Mouse (Mus musculus) thymus, adult 2 months (tissue): ENCODE data around the gene 1500009C09Rik. TPM values are rescaled to one million over a fixed set of nuclear protein-coding genes. Genes with fewer than 3 reads are reported as not detected.

ENCODE experiments used
- DNase-seq: peaks from one replicate; pipeline ENCODE4 v3.0.0; 2021
- H3K27ac ChIP-seq: fragments of 200-500 bp; 2 replicates; pipeline ENCODE4 v1.5.1; 2012; ENCODE audit warnings: low read length, control low read depth; ENCODE audit not compliant: control insufficient read depth, insufficient read depth
- H3K27me3 ChIP-seq: fragments of 200-500 bp; 2 replicates; pipeline ENCODE4 v1.6.1; 2012; ENCODE audit warnings: mild to moderate bottlenecking, low read length, moderate library complexity, mixed read lengths; ENCODE audit not compliant: control insufficient read depth, insufficient read depth
- H3K36me3 ChIP-seq: fragments of 200-500 bp; 2 replicates; pipeline ENCODE4 v1.6.1; 2012; ENCODE audit warnings: mild to moderate bottlenecking, low read length, moderate library complexity; ENCODE audit not compliant: control insufficient read depth, insufficient read depth
- H3K4me1 ChIP-seq: fragments of 200-500 bp; replicated peaks from 2 replicates; pipeline ENCODE4 v1.6.1; 2012; ENCODE audit warnings: low read length; ENCODE audit not compliant: control insufficient read depth, insufficient read depth
- H3K4me3 ChIP-seq: fragments of 200-500 bp; 2 replicates; pipeline ENCODE4 v1.5.1; 2012; ENCODE audit warnings: mild to moderate bottlenecking, low read length, control low read depth, moderate library complexity; ENCODE audit not compliant: control insufficient read depth, insufficient read depth
- CTCF ChIP-seq: fragments of 200-500 bp; IDR thresholded peaks from 2 replicates; pipeline ENCODE4 v1.5.1; 2012; ENCODE audit warnings: mild to moderate bottlenecking, control low read depth, low read length, moderate library complexity, borderline replicate concordance; ENCODE audit not compliant: control insufficient read depth, poor library complexity, insufficient read depth; ENCODE audit errors: extremely low read depth
- POLR2A ChIP-seq: fragments of 200-500 bp; IDR thresholded peaks from 2 replicates; pipeline ENCODE4 v1.6.1; 2012; ENCODE audit warnings: mild to moderate bottlenecking, low read length, control low read depth, moderate library complexity; ENCODE audit not compliant: control insufficient read depth, poor library complexity, insufficient read depth; ENCODE audit errors: extremely low read depth
- WGBS: fragments of 180-500 bp; shearing (Covaris S2); methylation state at CpG from one replicate; pipeline ENCODE4 v1.1.7; 2018; 5-methylcytosine and 5-hydroxymethylcytosine counted together
- polyA plus RNA-seq: library from polyadenylated mRNA; depleted of rRNA; stranded (reverse); fragments of >200 nt; gene quantifications from 2 replicates; pipeline ENCODE4 v1.2.3, GENCODE M21; 2012

1500009C09Rik gene
- polyA plus RNA-seq, 1 experiment, result 0.24 TPM

DNA sequence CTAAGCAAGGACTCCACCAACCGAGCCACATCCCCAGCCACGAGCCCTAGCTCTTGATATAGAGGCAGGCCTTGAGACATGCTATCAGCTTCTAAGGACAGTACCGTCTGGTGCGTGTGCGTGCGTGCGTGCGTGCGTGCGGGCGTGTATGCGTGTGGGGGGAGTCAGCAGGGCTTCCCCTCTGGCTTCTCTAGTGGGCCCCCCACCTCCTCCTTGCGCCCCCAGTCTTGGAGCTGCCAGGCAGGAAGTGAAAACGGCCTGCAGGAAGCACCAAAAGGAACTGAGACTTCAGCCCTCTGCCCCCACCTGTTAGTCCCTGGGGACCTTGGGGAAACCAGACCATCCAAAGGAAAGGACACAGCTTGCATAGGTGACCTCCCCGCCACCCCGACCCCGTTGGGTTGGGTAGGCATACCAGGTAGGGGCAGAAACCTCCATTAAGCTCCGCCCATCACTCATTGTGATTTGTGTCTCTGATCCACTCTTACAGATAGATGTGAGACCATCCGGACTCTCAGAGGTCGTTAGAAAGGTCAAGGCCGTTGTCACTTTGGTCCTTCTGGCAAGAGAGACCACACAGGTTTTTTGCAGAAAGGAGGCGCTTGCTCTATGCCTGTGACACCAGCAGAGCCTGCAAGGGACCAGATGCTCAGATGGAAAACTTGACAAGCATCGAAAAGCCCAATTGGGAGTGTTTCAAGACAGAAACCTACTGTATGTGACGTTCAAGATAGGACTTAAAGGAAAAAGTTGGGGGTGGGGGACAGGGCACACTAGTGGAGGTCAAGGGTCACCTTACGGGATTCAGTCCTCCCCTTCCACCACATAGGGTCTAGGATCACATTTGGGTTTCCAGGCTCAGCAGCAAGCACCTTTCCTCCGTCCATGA is 33.2 kb upstream of the 1500009C09Rik start:
- peaks cover 9% of the 10 kb centered on the region for H3K4me1 ChIP-seq
- no peak for TF ChIP-seq CTCF
- no peak for TF ChIP-seq POLR2A
- DNase-seq, result no peak
- H3K27me3 ChIP-seq, result no peaks in the 10 kb centered on the region
- H3K36me3 ChIP-seq, result no peaks in the 10 kb centered on the region
- no peak overlapping the region for H3K4me3 ChIP-seq
- no peak overlapping the region for H3K27ac ChIP-seq
- 37% methylated on average over 26 of the region's 26 CpGs for WGBS

DNA sequence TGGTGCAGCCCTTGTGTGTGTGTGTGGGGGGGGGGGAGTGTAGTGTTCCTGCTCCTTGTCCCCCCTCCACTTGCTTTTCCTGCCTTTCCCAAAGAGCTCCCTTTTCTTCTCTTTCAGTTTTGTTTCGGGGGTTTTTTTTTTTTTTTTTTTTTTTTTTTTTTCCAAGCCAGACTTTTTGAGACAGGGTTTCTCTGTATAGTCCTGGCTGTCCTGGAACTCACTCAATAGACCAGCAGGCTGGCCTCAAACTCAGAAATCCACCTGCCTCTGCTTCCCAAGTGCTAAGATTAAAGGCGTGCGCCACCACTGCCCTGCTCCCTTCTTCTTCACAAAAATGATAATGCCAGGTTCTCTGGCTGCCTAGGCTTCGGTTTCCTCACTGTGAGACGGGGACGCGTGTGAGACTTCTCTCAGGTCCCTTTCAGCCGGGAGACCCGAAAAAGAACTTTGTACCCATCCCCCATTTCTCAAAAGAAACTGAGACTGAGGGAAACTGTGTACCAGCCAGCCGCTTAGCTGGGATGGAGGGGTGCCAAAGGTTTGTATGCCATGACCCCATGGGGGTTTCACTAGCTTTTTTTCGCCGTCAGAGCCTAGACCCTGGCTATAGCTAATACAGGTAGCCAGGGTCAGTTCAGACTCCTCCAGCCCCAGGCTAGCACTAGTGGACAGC is 32.1 kb upstream of the 1500009C09Rik start:
- H3K27ac ChIP-seq, result no peak overlapping the region
- WGBS, result 87% methylated on average over 11 of the region's 12 CpGs

DNA sequence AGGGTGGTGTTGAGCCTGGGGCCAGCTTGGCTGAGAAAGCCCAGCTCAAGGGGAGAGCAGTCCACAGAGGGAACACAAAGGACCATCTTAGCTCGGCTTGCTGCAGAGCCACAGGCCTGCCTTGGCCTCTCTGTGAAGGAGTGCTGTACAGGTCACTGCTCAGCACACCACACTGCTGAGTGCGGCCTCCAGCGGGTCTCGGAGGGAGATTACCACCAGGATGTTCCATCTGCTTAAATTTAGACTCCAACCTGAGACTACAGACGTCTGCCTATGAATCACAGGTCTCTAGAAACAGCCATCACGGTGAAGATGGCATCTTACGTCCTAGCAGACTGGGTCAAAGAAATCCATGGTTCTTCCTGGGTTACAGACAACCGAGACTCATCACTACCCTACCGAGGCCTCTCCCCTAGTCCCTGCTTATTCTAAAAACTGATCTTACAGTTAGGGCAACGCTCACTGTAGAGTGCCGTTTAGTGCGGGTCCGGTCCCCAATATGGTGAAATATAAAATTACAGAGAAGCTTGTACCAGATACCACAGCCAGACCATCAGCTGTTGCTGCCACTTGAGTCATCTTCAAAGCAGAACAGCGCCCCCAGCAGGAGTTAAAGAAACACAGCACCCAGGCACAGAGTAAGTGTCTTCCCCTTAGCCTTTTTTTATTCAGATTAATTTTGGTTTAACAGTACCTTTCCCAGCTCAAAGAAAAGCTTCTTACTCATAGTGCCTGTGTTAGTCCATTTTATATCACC is 30.9 kb upstream of the 1500009C09Rik start:
- no peak overlapping the region for H3K4me3 ChIP-seq
- 89% methylated on average over 14 of the region's 14 CpGs for WGBS

More for the DNA sequence above, 32.1 kb upstream of the 1500009C09Rik start:
- DNase-seq, result no peak
- Histone ChIP-seq H3K27me3 (no peaks in the 10 kb centered on the region), H3K4me1 (peaks cover 15% of the 10 kb centered on the region), H3K4me3 (no peak overlapping the region), H3K36me3 (no peaks in the 10 kb centered on the region)
- TF ChIP-seq POLR2A (no peak), CTCF (no peak)

DNA sequence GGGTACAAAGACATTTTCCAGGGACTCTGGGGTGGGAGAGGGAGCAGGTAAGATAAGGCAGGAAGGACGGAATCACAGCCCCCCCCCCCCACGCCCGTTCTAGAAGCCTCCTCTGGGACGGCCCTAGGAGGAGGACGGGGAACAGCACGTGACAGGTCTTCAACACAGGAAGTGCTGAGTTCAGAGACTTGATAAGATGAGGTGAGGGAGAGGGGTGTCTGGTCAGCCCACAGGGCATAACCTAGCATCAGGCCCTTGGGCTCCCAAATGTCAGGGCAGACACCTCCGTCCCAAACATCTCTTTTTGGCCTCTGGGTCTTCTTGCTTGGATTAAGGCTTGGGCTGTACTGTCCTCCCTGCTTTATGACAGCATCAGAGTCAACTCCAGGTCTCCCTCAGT is 28.9 kb upstream of the 1500009C09Rik start:
- no peak overlapping the region for H3K27ac ChIP-seq

More for the DNA sequence above, 30.9 kb upstream of the 1500009C09Rik start:
- Histone ChIP-seq H3K27me3 (no peaks in the 10 kb centered on the region), H3K27ac (no peak overlapping the region), H3K4me1 (peaks cover 15% of the 10 kb centered on the region), H3K36me3 (no peaks in the 10 kb centered on the region)
- no peak for TF ChIP-seq POLR2A
- no peak for DNase-seq

DNA sequence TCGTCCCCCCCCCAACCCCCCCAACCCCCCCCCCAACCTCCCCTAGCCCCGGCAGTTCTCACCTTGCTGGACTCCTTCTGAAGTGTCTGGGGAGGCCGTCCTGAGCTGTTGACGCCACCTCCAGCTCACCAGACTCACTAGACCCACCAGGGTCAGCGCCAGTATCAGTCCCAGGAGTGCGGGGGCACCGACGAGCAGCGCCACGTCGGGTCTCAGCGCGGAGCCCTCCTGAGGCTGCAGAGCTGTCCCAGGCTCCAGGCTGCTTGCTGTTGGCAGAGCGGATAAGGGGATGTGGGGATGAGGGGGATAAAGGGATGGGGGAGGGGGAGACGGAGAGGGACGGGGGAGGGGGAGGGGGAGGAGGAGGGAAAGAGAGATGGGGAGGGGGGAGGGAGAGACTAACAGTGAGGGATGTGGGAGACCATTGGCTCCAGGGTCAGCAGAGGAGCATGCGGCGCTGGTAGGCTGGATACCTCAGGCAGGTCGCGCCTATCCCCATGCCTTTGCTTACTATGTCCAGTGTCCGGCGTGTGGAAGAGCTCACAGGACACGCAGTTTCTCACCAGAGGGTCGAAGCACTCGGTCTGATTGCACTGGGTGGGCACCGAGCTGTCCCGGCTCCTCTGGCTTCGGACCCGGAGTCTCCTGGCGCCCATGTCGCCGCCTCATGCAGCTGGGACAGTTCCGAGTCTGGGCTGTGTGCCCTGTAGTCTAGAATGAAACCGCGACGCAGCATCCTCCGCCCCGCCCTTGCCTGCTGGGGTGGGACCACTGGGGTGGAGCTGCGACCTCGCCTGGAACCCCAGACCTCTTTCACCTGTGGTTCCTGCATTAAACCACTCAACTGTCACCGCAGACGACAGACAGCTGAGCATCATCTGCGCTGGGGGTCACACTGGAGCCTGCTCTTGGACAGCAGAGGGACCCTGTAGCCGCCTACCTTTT is 28.3 kb upstream of the 1500009C09Rik start, which contains the start of gene Tnfrsf13c:
Gene Tnfrsf13c (minus strand): TSS at position 713 of the 945 bp plus-strand sequence.
- H3K4me1 ChIP-seq, result peaks cover 11% of the 10 kb centered on the region; the same call in 1 of the 2 replicates
- H3K4me3 ChIP-seq, result peak within 1 kb of the TSS; percentile 38
- TF ChIP-seq POLR2A (no peak), CTCF (no peak)
- no peaks in the 10 kb centered on the region for H3K36me3 ChIP-seq
- WGBS, result 4% methylated on average over 44 of the region's 44 CpGs
- H3K27me3 ChIP-seq, result no peaks in the 10 kb centered on the region
- no peak within 1 kb of the TSS for H3K27ac ChIP-seq
- DNase-seq, result peak; percentile 63

More for the DNA sequence above, 28.9 kb upstream of the 1500009C09Rik start:
- Histone ChIP-seq H3K27me3 (no peaks in the 10 kb centered on the region), H3K36me3 (no peaks in the 10 kb centered on the region), H3K4me1 (peaks cover 15% of the 10 kb centered on the region), H3K4me3 (no peak overlapping the region)
- TF ChIP-seq POLR2A (no peak), CTCF (no peak)
- DNase-seq, result no peak
- 62% methylated on average over 7 of the region's 7 CpGs for WGBS
